Mouse (Mus musculus): Measurements from ENCODE around the gene Abcg4.

DNA sequence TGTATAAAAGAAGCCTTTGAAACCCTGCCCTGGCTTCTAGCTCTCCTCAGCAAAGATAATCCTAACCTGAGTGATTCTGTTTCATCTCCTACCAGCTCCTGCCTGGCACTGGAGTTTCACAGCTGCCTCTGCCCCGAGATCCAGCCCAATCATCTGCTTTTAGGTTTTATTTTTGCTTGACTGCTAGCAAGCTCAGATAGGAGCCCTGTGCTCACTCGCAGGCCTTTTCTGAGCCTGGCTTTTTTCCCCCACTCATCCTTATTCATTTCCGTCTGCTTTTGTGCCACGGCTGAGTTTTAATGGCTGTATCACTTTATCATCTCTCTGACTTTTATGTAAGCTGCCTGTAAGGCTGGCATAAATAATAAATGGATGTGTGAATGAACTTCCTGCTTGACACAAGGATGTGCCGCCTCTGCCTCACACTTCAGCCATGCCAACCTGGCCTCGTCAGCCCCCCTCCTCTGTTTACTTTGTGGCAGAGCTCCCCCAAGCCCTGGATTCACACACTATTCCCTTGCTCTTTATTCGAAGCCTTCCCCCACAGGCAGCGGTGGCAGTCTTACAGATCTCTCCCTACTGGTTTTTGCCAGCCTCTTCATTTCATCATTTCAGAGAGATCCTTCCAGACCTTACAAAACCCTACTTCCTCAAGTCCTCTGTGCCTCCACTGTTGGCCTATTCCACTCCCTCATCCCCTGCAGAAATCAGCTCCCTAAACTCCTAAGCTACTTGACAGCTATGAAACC lies 21.8 kb downstream of the Abcg4 start:
- TF ChIP-seq NRF1 (IDR thresholded peaks at IDR 0.05; ENCODE audit: low read depth, low read length) (no peak), EP300 (IDR thresholded peaks at IDR 0.05; ENCODE audit: low read length) (no peak), TBP (conservative IDR thresholded peaks at IDR 0.05; ENCODE audit: low read depth, low read length) (no peak), NELFE (IDR thresholded peaks at IDR 0.05; ENCODE audit: low read depth, low read length) (no peak), CTCF (conservative IDR thresholded peaks at IDR 0.05 in 1 of 2, IDR thresholded peaks at IDR 0.05 in 1 of 2; ENCODE audit: low read depth in 2 of 2, low read length in 2 of 2) (no peak), PAX5 (IDR thresholded peaks at IDR 0.05; ENCODE audit: low read length) (no peak), JUND (conservative IDR thresholded peaks at IDR 0.05; ENCODE audit: low read depth, low read length) (no peak), POLR2A (IDR thresholded peaks at IDR 0.05; ENCODE audit: low read depth, low read length) (no peak), TCF12 (IDR thresholded peaks at IDR 0.05; ENCODE audit: low read depth, low read length) (no peak), KAT2A (IDR thresholded peaks at IDR 0.05; ENCODE audit: insufficient replicate concordance, low read length) (no peak), ZC3H11A (IDR thresholded peaks at IDR 0.05; ENCODE audit: low read depth, low read length) (no peak)

Data from CH12.LX (cell line).